20 mouse cellular contexts compared by ENCODE assay signal in the genomic region with DNA sequence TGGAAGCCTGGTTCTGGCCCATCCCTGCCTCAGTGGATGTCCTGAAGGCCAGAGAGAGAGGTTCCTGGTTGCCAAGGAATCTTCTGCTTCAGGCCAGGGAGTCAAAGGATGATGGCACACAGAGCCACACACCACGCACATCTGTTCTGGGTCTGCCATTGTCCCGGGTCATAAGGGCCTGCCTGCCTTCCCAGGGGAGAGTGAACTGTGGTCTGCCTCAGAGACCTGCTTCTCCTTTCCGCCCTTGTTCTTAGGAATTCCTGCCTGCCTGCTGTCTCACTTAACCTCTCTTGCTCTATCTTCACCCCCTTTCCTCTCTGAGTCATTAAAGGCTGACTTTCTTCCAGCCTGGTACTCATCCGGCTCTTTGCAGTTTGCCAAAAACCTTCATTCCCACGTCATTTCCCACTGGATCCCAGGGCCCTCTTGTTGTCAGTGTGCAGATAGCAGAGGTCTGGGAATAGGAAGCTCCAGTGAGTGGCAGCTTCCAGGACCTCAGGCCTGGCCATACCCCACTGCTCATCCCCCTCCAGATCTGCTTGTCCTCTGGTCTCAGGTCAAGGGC. TPM values are rescaled to one million over a fixed set of nuclear protein-coding genes. Genes with fewer than 3 reads are reported as not detected.
DNase-seq lines count a peak whose midpoint lies in the region; ATAC-seq lines count a peak whose summit lies in the region.
"Had no signal": no experiment of that assay in that cellular context is flagged by ENCODE, and none has a peak within 500 bp of the region (broad histone marks: within the 10 kb centered on the region; RNA-seq: fewer than 3 reads in every experiment).

No protein-coding gene starts in this region.

- H3K27ac ChIP-seq in heart, embryonic 10.5 days, result 0 out of 2 replicates have a peak overlapping the region, but pooled peaks have one; percentile 0
- peak overlapping the region; percentile 66 for H3K27ac ChIP-seq in heart, embryonic 13.5 days (replicated peaks)
- H3K27ac ChIP-seq: embryonic facial prominence, embryonic 13.5 days; forebrain, embryonic 10.5 days; limb, embryonic 13.5 days; midbrain, embryonic 10.5 days had no signal

- H3K4me1 ChIP-seq in heart, embryonic 10.5 days, result peaks cover 18% of the 10 kb centered on the region
- H3K4me1 ChIP-seq in heart, embryonic 13.5 days, result peaks cover 9% of the 10 kb centered on the region
- H3K4me1 ChIP-seq: embryonic facial prominence, embryonic 13.5 days; forebrain, embryonic 10.5 days; limb, embryonic 13.5 days; midbrain, embryonic 10.5 days had no signal

- no peak overlapping the region for H3K4me2 ChIP-seq in heart, embryonic 13.5 days
- H3K4me2 ChIP-seq: embryonic facial prominence, embryonic 13.5 days; limb, embryonic 13.5 days; lung, embryonic 14.5 days had no signal

- intact Hi-C loops in heart, postnatal 36 days (cut with DNase I), result no loop called here

- no peaks in the 10 kb centered on the region for H3K27me3 ChIP-seq in heart, embryonic 10.5 days (ENCODE audit: insufficient read depth, poor library complexity, severe bottlenecking)
- H3K27me3 ChIP-seq in heart, embryonic 13.5 days (replicated peaks), result no peaks in the 10 kb centered on the region
- H3K27me3 ChIP-seq: embryonic facial prominence, embryonic 13.5 days; limb, embryonic 13.5 days had no signal

- no peaks in the 10 kb centered on the region for H3K9me3 ChIP-seq in heart, embryonic 10.5 days
- no peaks in the 10 kb centered on the region for H3K9me3 ChIP-seq in heart, embryonic 13.5 days
- H3K9me3 ChIP-seq: embryonic facial prominence, embryonic 13.5 days; forebrain, embryonic 10.5 days; limb, embryonic 13.5 days; midbrain, embryonic 10.5 days had no signal

- no peak for DNase-seq in heart, embryonic 10.5 days (ENCODE audit: low spot score)
- no peak for DNase-seq in heart, postnatal 36 days
- DNase-seq in 3134 (ENCODE audit: extremely low read depth, insufficient read length, low spot score) (peak; percentile 71), 3T3-L1 (ENCODE audit: low read depth, low spot score) (peak; percentile 93)
- DNase-seq in thymus, postnatal 4 days, result no peak
- DNase-seq: cerebellum, adult 11-12 months; gastrocnemius, postnatal 36 days; kidney, adult 8-10 months; kidney, postnatal 36 days; lung, embryonic 14.5 days; lung, postnatal 4 days; right cerebral cortex, adult 18-20 months; thymus, adult 18-20 months had no signal

- no peak overlapping the region for H3K4me3 ChIP-seq in heart, embryonic 10.5 days
- no peak overlapping the region for H3K4me3 ChIP-seq in heart, embryonic 13.5 days
- H3K4me3 ChIP-seq: embryonic facial prominence, embryonic 13.5 days; forebrain, embryonic 10.5 days; limb, embryonic 13.5 days; midbrain, embryonic 10.5 days had no signal

- no peak overlapping the region for H3K9ac ChIP-seq in heart, embryonic 13.5 days
- H3K9ac ChIP-seq: embryonic facial prominence, embryonic 13.5 days; limb, embryonic 13.5 days; lung, embryonic 14.5 days had no signal

- no peak for ATAC-seq in heart, embryonic 13.5 days (ENCODE audit: extremely low read depth, insufficient number of reproducible peaks, low FRiP score, low TSS enrichment)
- no peak for ATAC-seq in frontal cortex, adult (ENCODE audit: low TSS enrichment)
- ATAC-seq: inflammation-experienced regulatory T-cells, adult 6 months had no signal

- WGBS in heart, embryonic 10.5 days, result 58% methylated on average over 5 of the region's 5 CpGs
- WGBS in heart, embryonic 13.5 days, result 60% methylated on average over 5 of the region's 5 CpGs

- peaks cover 54% of the 10 kb centered on the region for H3K36me3 ChIP-seq in heart, embryonic 10.5 days
- peaks cover 56% of the 10 kb centered on the region for H3K36me3 ChIP-seq in heart, embryonic 13.5 days

RNA-seq across cellular contexts. Expression of a gene that starts 9.3 kb away (rescaled TPM):
- polyA plus RNA-seq in heart, embryonic 10.5 days (2016; fragmentation: Nextera tagmentation; extraction: Ambion mirVana), result 0.20 and 0.28 TPM in 2 replicates
- under 1 TPM; 0.19 to 0.41 TPM for total RNA-seq in heart, postnatal 36 days (2021)
- 0.33 and 0.38 TPM in 2 replicates for polyA plus RNA-seq in heart, embryonic 13.5 days (2015; fragmentation: Nextera tagmentation; extraction: Ambion mirVana)
- polyA plus RNA-seq: inflammation-experienced regulatory T-cells, adult 6 months had no signal

RNA-seq across cellular contexts. Expression of a gene that starts 22.4 kb away (rescaled TPM):
- 1.1 and 1.6 TPM in 2 replicates for polyA plus RNA-seq in heart, embryonic 10.5 days (2016; fragmentation: Nextera tagmentation; extraction: Ambion mirVana)
- 1 to 10 TPM; 4.7 to 5.5 TPM for total RNA-seq in heart, postnatal 36 days (2021)
- polyA plus RNA-seq in heart, embryonic 13.5 days (2015; fragmentation: Nextera tagmentation; extraction: Ambion mirVana), result 2.8 and 3.1 TPM in 2 replicates

RNA-seq across cellular contexts. Expression of a gene that starts 38.7 kb away (rescaled TPM):
- polyA plus RNA-seq in heart, embryonic 10.5 days (2016; fragmentation: Nextera tagmentation; extraction: Ambion mirVana), result 55.9 and 69.2 TPM in 2 replicates
- total RNA-seq in heart, postnatal 36 days (2021), result 100 to 1,000 TPM; 127 to 133 TPM
- 57.3 and 60.4 TPM in 2 replicates for polyA plus RNA-seq in heart, embryonic 13.5 days (2015; fragmentation: Nextera tagmentation; extraction: Ambion mirVana)

RNA-seq across cellular contexts. Expression of a gene that starts 47.2 kb away (rescaled TPM):
- 25.5 and 33.1 TPM in 2 replicates for polyA plus RNA-seq in heart, embryonic 10.5 days (2016; fragmentation: Nextera tagmentation; extraction: Ambion mirVana)
- 10 to 100 TPM; 45.8 to 50.5 TPM for total RNA-seq in heart, postnatal 36 days (2021)
- polyA plus RNA-seq in heart, embryonic 13.5 days (2015; fragmentation: Nextera tagmentation; extraction: Ambion mirVana), result 42.0 and 42.7 TPM in 2 replicates

RNA-seq across cellular contexts. Expression of a gene that starts 56.6 kb away (rescaled TPM):
- polyA plus RNA-seq in heart, embryonic 10.5 days (2016; fragmentation: Nextera tagmentation; extraction: Ambion mirVana), result 0.94 and 1.1 TPM in 2 replicates
- 1 to 10 TPM in 1 of 2 experiments, under 1 TPM in 1; 0.86 to 1.3 TPM for total RNA-seq in heart, postnatal 36 days (2021)
- polyA plus RNA-seq in heart, embryonic 13.5 days (2015; fragmentation: Nextera tagmentation; extraction: Ambion mirVana), result 0.19 and 0.45 TPM in 2 replicates
- total RNA-seq: gastrocnemius, postnatal 36 days had no signal

Comparison
In these comparisons a context has a peak if more than half of its experiments do, and no peak if none do; other contexts are left out.
1. DNase-seq: peak in 3134 (single experiment) and 3T3-L1 (single experiment); none in heart, embryonic 10.5 days (single experiment), heart, postnatal 36 days (0 of 2) and thymus, postnatal 4 days (single experiment).